Mouse (Mus musculus): ENCODE results near the gene Alk.

DNA sequence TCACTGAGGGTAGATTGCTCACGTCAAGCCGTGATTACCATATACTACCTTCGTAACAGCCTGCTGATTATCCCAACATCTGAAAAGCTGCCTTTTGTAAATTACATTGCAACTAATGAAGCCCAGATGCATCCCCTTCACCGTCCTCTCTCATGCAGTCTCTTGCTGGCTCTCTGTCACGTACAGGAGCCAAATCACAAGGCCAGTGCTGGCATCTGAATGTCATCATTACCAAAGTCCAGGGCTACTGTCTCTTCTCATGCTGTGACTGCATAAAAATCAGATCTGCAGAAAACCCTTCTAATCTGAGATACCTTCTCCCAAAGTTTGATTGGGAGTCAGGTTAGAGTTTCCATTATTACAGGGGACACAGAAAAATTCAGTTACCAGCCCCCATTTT lies 351.0 kb downstream of the Alk start:
- TF ChIP-seq CTCF (IDR thresholded peaks at IDR 0.05; ENCODE audit: borderline replicate concordance, insufficient read depth, low read length) (no peak), POLR2A (IDR thresholded peaks at IDR 0.05; ENCODE audit: low read depth, low read length) (no peak)
